Comparison of ENCODE assay signal across 20 mouse cellular contexts in the genomic region with DNA sequence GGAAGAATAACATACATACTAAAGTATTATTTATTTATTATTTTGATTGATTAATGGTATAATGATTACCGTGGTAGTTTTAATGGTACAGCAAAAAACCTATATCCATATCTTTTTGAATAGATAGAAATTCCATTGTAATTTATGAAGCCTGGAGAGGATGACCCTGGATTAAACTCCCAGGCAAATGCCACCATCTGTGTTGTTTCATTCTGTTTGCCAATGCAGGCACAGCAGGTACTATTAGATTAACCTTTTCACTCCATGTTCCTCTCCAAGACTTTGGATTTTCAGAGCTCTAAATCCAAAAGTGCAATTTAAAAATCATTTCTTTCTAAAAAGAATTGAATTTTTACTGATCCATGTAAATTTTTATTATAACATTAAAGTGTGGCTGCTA.
A peak's percentile ranks its signal among the peaks of the same experiment; 100 is the strongest.
DNase-seq lines count a peak whose midpoint lies in the region; ATAC-seq and TF ChIP-seq lines count a peak whose summit lies in the region.
"Had no signal": no experiment of that assay in that cellular context is flagged by ENCODE, and none has a peak within 500 bp of the region (broad histone marks: within the 10 kb centered on the region; RNA-seq: fewer than 3 reads in every experiment).

No protein-coding gene starts in this region.

- no peaks in the 10 kb centered on the region for H3K4me1 ChIP-seq in midbrain, embryonic 16.5 days (ENCODE audit: control insufficient read depth, insufficient read depth, low read length)
- H3K4me1 ChIP-seq in midbrain, embryonic 13.5 days (replicated peaks): no peaks in the 10 kb centered on the region
- H3K4me1 ChIP-seq: embryonic facial prominence, embryonic 15.5 days; forebrain, embryonic 10.5 days; forebrain, embryonic 15.5 days; heart, embryonic 12.5 days; hindbrain, embryonic 10.5 days; hindbrain, embryonic 15.5 days had no signal

- intact Hi-C loops in gastrocnemius, adult 2 months (cut with DNase I): no loop called here

- DNase-seq in cerebellum, adult 11-12 months: peak; percentile 34
- peak; percentile 20 for DNase-seq in cerebellum, adult 8-10 months
- peak; percentile 17 to 59 for DNase-seq in cerebellum, postnatal 14 days
- no peak for DNase-seq in gastrocnemius, adult 2 months
- DNase-seq: adrenal gland, adult 2 months; adrenal gland, postnatal 25 days; embryo, embryonic 11 days; gastrocnemius, postnatal 14 days; heart, adult 2 months; kidney, adult 2 months had no signal

- no peaks in the 10 kb centered on the region for H3K9me3 ChIP-seq in midbrain, embryonic 16.5 days (replicated peaks; ENCODE audit: control insufficient read depth, low read length, poor library complexity, severe bottlenecking)
- no peaks in the 10 kb centered on the region for H3K9me3 ChIP-seq in midbrain, embryonic 13.5 days
- H3K9me3 ChIP-seq: embryonic facial prominence, embryonic 15.5 days; forebrain, embryonic 10.5 days; forebrain, embryonic 15.5 days; heart, embryonic 12.5 days; hindbrain, embryonic 10.5 days; hindbrain, embryonic 15.5 days had no signal

- H3K27me3 ChIP-seq in midbrain, embryonic 16.5 days (ENCODE audit: control insufficient read depth, insufficient read depth, low read depth, low read length): no peaks in the 10 kb centered on the region
- no peaks in the 10 kb centered on the region for H3K27me3 ChIP-seq in midbrain, embryonic 13.5 days
- H3K27me3 ChIP-seq: embryonic facial prominence, embryonic 15.5 days; forebrain, embryonic 15.5 days; heart, embryonic 12.5 days; hindbrain, embryonic 15.5 days had no signal

- H3K27ac ChIP-seq in midbrain, embryonic 16.5 days (ENCODE audit: low read length): no peak overlapping the region
- H3K27ac ChIP-seq in gastrocnemius, adult 2 months: no peak overlapping the region
- no peak overlapping the region for H3K27ac ChIP-seq in midbrain, embryonic 13.5 days
- H3K27ac ChIP-seq: embryonic facial prominence, embryonic 15.5 days; forebrain, embryonic 10.5 days; forebrain, embryonic 15.5 days; heart, adult 2 months; hindbrain, embryonic 10.5 days; hindbrain, embryonic 15.5 days had no signal

- no peak for TF ChIP-seq CTCF in gastrocnemius, adult 2 months (IDR thresholded peaks at IDR 0.05)

- no peak for ATAC-seq in midbrain, embryonic 16.5 days
- ATAC-seq in midbrain, embryonic 13.5 days: no peak
- ATAC-seq: forebrain, embryonic 15.5 days; intestine, embryonic 16.5 days had no signal

- no peaks in the 10 kb centered on the region for H3K36me3 ChIP-seq in midbrain, embryonic 16.5 days (ENCODE audit: control insufficient read depth, insufficient read depth, low read length)
- no peaks in the 10 kb centered on the region for H3K36me3 ChIP-seq in midbrain, embryonic 13.5 days
- H3K36me3 ChIP-seq: embryonic facial prominence, embryonic 15.5 days; forebrain, embryonic 10.5 days; forebrain, embryonic 15.5 days; heart, embryonic 12.5 days; hindbrain, embryonic 10.5 days; hindbrain, embryonic 15.5 days had no signal

- H3K4me2 ChIP-seq in midbrain, embryonic 16.5 days (ENCODE audit: low read length): no peak overlapping the region
- H3K4me2 ChIP-seq in midbrain, embryonic 13.5 days (replicated peaks): no peak overlapping the region
- H3K4me2 ChIP-seq: embryonic facial prominence, embryonic 15.5 days; forebrain, embryonic 15.5 days; heart, embryonic 12.5 days; hindbrain, embryonic 15.5 days had no signal

- H3K9ac ChIP-seq in midbrain, embryonic 16.5 days (ENCODE audit: low read depth, low read length): no peak overlapping the region
- no peak overlapping the region for H3K9ac ChIP-seq in midbrain, embryonic 13.5 days (replicated peaks)
- H3K9ac ChIP-seq: embryonic facial prominence, embryonic 15.5 days; forebrain, embryonic 15.5 days; heart, embryonic 12.5 days; hindbrain, embryonic 15.5 days had no signal

- 90% methylated on average over 1 of the region's 1 CpGs for WGBS in midbrain, embryonic 16.5 days
- 90% methylated on average over 1 of the region's 1 CpGs for WGBS in midbrain, embryonic 13.5 days

- no peak overlapping the region for H3K4me3 ChIP-seq in midbrain, embryonic 16.5 days (ENCODE audit: low read depth, low read length)
- H3K4me3 ChIP-seq in gastrocnemius, adult 2 months: no peak overlapping the region
- H3K4me3 ChIP-seq in midbrain, embryonic 13.5 days (replicated peaks): no peak overlapping the region
- H3K4me3 ChIP-seq: embryonic facial prominence, embryonic 15.5 days; erythroblast, embryonic 14.5 days; forebrain, embryonic 10.5 days; forebrain, embryonic 15.5 days; heart, adult 2 months; heart, embryonic 12.5 days; hindbrain, embryonic 10.5 days; hindbrain, embryonic 15.5 days had no signal
